Mouse (Mus musculus): ENCODE measurements around the gene Kcnk16.

The Kcnk16 gene

DNA sequence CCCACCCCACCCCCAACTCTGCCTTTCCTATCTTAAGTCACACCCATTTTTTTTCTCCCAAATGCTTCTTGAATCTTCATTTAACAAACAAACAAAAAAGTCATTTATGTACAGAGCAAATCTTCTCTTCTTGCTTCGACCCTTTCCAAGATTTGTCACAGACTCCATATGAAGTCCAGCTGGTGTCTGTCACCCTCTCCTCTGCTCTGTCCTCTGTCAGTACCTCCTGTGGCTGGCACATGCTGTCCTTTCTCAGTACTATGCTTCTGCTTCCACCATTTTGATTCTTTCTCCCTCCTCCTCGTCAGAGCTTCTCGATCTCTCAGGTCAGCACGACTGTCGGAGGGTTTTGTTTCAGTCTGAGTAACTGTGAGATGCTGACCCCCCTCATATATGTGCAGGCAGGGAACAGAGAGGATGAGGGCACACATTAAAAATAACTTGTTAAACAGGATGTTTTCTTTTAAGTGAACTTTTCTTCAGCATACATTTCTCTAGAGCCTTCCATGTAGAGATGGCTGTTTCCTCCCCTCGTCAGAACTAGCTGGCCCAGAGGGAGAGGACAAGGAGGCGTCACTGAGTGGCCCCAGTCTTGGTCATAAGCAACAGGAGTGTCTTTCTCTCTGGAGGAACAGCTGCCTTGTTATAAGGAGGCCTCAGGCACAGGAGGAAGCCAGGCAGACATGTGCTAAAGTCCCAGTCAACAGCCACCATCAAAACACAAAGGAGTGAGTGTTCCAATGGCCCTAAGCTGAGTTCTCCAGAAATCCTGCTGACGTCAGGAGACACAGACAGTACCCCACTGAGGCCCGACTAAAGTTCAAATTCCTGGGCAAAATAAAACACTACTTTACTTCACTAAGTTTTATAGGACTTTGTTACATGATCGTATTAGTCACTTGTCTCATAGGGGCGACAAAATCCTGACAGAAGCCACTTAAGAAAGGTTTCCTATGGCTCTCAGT lies 35.7 kb downstream of the Kcnk16 start:
- DNase-seq (ENCODE audit: low read depth, low spot score): no peak

DNA sequence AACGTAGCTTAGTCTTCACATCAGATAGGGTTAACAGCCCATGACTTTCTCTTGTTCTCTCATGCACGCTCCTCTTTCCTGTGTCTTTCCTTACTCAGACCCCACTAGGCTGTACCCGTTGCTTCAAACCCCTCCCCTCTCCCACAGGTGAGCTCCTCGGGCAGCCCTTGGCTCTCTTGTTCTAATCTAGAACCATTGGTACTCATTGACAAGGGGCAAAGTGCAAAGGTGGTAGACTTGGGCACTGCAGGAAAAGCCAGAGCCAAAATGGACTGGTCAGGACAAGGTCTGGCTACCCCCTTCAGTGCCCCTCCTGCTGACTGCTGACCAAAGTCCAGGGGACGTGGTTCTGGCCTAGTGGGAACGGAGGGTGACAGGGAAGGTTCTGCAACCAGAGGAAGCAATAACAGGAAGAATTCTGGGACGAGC lies 38.9 kb downstream of the Kcnk16 start:
- DNase-seq (ENCODE audit: low read depth, low spot score): no peak

- no peak for DNase-seq (ENCODE audit: low read depth, low spot score)
These were observed 39.6 kb downstream of the Kcnk16 start for GRCm38 (mm10) chr14:20229437-20229836.

DNA sequence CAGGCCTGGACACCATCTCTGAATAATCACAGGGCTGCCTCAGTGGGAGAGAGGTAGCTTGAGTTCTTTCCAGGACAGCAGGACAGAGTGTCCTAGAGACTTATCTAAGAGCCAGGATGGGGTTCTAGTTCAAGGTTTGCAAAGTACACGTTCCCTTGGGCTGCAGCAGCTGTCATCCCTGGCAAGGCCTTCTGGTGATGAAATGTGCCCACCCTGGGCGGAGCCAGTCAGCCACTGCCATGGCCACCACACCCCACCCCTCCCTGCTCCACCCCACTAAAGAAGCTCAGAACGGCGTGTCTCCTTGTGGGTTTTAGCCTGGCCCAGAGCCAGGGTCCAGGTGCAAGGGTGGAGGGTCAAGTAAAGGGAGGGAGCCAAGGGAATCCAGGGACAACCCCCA lies 40.7 kb downstream of the Kcnk16 start:
- no peak for DNase-seq (ENCODE audit: low read depth, low spot score)

DNA sequence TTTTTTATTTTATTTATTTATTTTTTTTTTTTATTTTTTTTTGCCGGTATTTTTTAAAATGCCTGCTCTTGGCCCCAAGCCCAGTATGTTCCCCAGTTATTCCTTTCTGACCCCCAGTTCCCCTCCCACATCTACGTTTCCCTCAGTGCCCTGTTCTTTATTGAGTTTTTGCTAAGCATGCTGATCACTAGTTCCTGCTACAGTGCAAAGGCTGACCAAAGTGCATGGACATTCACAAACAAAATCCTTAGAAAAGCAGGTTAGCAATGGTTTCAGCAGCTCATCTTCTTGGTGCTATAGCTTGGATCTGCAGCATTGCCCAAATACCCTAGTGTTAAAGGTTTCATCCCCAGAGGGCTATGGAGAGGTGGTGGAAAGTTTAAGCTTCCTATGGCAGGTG lies 42.0 kb downstream of the Kcnk16 start:
- DNase-seq (ENCODE audit: low read depth, low spot score): no peak

DNA sequence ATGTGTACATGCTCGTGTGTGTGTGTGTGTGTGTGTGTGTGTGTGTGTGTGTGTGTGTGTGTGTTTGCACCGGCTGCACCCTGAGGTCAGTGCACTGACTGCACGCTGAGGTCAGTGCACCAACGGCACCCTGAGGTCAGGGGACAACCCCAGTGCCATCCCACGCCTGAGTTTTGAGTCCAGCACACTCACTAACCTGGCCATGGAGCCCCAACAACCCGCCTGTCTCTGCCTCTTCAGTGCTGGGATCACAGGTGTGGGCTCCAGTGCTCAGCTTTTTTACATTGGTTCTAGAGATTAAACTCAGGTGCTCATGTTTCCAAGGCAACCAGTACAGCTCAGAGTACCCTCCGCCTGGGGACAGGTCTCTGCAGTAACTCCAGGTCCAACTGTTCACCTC lies 42.5 kb downstream of the Kcnk16 start:
- no peak for DNase-seq (ENCODE audit: low read depth, low spot score)

DNA sequence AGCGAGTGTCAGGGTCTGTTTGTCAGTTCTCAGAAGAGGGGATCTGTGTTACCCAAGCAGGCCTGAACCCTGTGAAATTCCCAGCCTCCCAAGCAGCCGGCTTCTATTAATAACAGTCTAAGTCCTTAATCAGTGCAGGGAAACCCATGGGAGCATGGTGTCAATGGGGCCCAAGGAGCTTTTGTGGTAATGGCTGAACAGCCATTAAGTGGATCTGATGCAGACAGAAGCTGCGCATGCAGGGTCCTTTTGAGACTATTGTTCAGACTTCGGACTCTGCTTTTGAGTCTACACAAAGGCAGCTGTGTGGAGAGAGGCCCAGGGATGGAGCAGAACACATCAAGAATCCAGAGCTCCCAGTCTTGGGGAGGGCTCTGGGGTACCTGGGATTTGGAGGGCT lies 43.5 kb downstream of the Kcnk16 start:
- no peak for DNase-seq (ENCODE audit: low read depth, low spot score)

GRCm38 (mm10) chr14:20224576-20225218 lies 44.3 kb downstream of the Kcnk16 start:
- no peak for DNase-seq (ENCODE audit: low read depth, low spot score)

DNA sequence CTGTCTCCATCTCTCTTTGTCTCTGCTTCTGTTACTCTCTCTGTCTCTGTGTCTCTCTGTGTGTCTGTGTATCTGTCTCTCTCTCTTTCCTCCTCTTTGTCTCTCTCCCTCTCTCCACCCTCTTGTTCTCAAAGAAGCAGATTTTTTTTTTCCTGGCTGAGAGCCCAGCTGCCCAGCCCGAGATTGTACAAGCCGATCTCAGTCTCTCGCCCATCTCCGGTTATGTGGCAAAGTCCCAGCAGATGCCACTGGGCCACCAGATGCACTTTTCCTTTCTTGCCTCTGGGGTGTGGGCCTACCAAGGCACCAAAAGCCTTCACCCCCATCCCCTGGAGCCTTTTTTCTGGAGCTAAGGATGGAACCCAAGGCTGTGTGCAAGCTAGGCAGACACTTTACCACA lies 44.8 kb downstream of the Kcnk16 start:
- DNase-seq (ENCODE audit: low read depth, low spot score): no peak

GRCm38 (mm10) chr14:20223253-20223652 lies 45.7 kb downstream of the Kcnk16 start:
- DNase-seq (ENCODE audit: low read depth, low spot score): no peak

DNA sequence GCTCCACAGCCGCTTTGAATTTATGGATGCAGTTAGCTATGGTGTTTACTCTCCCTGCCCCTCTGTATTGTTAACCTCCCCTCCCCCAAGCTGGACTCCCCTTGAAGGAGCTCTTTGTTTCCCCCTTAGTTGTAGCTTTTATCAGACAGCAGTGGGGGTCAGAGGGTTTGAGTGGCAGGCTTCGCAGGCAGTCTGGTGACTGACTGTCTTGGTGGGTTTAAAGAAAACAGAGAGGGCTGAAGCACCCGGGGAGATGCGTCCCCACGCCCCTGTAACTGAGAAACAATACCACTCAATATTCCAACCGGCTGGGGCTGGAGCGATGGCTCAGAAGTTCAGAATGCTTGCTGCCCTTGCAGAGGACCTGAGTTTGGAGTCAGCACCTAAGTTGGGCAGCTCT lies 47.9 kb downstream of the Kcnk16 start:
- DNase-seq (ENCODE audit: low read depth, low spot score): no peak

GRCm38 (mm10) chr14:20219849-20220248 lies 49.1 kb downstream of the Kcnk16 start:
- no peak for DNase-seq (ENCODE audit: low read depth, low spot score)

GRCm38 (mm10) chr14:20217299-20217864 lies 51.6 kb downstream of the Kcnk16 start:
- no peak for DNase-seq (ENCODE audit: low read depth, low spot score)

DNA sequence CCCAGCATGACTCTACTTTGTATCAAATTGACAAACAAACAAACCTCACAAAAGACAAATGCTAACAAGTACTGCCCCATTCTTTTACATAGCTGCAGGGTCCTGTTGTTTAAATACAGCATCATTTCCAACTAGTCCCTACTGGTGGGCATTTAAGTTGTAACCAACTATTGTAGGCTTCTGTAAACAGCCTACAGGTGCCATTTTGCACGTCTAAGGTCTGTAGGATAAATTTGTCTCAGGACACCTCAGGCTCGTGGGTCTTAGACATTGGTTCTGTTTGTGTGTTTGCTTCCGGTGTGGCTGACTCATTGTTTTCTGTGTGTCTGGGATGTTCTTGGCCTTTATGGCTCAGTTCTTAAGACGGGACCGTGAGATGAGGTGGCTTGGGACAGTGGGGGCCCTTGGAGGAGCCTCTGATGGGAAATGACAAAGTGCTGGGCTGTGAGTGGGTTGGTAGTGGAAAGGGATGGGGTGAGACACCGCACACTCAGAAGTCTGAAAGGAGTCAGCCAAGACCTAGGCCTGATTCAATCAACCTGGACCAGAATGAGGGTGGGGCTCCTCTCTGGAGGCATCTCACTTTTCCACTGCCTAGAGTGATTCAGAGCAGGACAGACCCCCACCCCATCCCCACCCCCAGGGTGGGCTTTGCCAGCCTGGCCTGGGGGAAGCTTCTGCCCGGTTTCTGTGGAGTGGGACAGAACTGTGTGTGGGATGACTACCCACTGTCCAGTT lies 52.3 kb downstream of the Kcnk16 start:
- DNase-seq (ENCODE audit: low read depth, low spot score): no peak

DNA sequence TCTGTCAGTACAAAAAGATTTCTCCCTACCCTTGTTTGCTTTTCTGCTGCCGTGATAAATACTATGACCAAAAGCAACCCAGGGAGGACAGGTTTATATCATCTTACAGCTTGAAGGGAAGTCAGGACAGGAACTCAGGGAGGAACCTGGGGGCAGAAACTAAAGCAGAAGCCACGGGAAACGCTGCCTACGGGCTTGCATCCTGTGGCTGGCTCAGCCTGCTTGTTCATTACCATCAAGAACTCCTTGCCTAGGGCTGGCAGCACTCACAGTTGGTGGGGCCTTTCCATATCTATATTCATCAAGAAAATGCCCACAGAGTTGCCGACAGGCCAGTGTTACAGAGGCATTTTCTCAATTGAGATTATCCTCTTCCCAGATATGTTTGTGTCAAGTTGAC lies 53.2 kb downstream of the Kcnk16 start:
- DNase-seq (ENCODE audit: low read depth, low spot score): no peak

- no peak for DNase-seq (ENCODE audit: low read depth, low spot score)
These were observed 54.9 kb downstream of the Kcnk16 start for GRCm38 (mm10) chr14:20214125-20214524.

GRCm38 (mm10) chr14:20211754-20212601 lies 57.0 kb downstream of the Kcnk16 start:
- no peak for DNase-seq (ENCODE audit: low read depth, low spot score)
